Mouse (Mus musculus) bone marrow macrophage, adult 2 months (primary cell): ENCODE data around the gene Evx1.

ENCODE experiments used
- CTCF ChIP-seq: IDR thresholded peaks from 2 replicates; pipeline ENCODE4 v1.5.1; 2012; ENCODE audit warnings: low read depth, mild to moderate bottlenecking, low read length, moderate library complexity
- POLR2A ChIP-seq: IDR thresholded peaks from 2 replicates; pipeline ENCODE4 v1.6.1; 2012; ENCODE audit warnings: mild to moderate bottlenecking, low read depth, low read length, borderline replicate concordance

- TF ChIP-seq POLR2A (no peak), CTCF (no peak)
These were observed 5.0 kb downstream of the Evx1 start for GRCm38 (mm10) chr6:52318271-52318670.
